Mouse (Mus musculus): ENCODE data around the gene Pde3a.

Gene Pde3a

DNA sequence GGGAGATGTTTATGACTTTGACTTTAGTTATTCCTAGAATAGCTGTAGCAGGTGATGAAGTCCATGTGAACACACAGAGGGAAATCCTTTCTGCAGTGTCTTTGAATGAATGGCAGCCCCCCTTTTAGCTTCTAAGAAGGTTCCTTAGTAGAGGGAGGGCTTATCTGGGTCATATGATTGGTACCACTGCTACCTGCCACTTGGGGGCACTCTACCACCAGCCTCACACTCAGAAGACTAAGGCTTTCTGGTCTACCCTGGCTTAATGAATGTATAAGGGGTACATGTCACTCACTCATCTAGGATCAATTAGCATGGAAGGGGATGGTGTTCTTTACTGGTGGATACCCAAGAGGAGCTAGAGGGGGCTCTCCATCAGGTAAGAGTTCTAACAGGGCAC, 250.4 kb downstream of the Pde3a start:
- DNase-seq (ENCODE audit: low spot score) = no peak

DNA sequence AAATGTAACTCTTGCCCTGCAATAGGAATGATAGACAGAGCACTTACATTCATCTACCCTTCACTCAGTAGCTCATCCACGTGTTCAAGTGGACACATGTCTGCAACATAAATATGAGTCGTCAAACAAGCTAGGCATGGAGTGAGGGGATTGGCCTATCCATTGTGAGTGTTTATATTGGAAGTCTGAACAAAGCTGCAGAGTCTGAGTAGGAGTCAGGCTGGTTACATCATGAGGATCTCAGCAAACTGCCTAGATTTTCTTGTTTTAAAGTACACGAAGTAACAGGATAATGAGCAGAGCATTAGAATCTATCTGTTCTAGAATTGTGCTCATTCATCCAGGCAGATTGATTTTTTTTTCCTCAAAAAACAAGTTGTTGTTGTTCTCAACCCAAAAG, 252.1 kb downstream of the Pde3a start:
- DNase-seq (ENCODE audit: low spot score) = no peak

DNA sequence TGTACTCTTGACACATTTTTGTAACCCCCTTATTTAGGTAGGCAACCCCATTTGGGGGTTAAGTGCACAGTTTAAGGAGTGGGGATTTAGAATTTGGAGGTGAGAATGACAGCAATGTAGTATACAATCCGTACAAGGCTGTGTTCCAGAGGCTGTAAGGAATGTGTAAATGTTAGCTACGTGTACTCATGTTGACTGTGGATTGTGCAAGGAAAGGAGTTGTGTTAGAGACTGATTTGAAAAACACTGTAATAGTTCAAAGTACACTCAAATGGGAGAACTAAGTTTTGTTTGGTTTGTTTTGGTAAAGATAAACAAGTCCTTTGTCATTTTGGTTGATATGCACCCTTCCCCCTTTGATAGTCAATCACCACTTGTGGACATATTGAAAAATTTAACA, 273.5 kb downstream of the Pde3a start:
- DNase-seq (ENCODE audit: low spot score) = no peak

DNA sequence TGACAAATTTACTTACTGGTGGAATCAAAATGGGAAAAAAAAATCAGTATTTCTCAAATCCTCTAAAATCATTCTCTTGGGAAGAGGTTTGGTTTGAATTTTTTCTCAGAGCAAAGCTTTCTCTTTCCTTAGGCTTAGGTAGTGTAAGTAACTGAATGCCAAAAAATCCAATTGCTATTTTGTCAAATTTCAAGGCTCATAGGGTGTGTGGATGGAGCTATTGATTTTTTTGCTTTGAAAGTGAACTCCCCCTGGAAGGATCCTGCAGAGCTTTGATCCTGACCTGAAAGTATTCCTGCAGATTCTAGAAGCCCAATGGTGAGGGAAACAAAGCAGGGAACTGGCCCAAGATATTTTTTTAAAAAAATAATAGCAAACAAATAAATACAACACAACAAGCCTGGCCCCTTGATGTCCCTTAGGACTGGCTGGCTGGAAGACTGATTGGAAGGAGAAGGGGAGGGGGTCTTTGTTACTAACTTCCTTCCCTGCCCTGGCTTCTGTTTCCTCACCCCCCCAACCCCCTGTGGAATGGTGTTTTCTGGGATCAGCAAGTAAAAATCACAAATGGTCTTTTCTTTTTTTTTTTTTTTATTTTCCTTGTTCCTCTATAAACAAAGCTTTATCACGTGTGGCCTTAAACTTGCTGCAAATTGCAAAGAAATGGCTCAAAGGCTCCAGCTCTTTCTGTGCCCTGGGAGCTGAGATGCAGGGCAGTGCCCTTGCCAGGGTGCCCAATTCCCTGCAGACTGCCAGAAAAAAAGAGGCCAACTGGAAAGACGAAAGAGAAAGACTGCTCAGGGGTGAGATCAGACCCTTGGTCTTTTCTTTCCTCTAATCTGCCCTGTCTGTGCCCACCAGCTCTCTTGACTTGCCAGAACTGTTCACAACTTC, 274.9 kb downstream of the Pde3a start, which contains the start of gene Slco1c1:
TSS of gene Slco1c1 (plus strand) at position 622 of the 894 bp plus-strand sequence.
- no peak for DNase-seq (ENCODE audit: low spot score)

DNA sequence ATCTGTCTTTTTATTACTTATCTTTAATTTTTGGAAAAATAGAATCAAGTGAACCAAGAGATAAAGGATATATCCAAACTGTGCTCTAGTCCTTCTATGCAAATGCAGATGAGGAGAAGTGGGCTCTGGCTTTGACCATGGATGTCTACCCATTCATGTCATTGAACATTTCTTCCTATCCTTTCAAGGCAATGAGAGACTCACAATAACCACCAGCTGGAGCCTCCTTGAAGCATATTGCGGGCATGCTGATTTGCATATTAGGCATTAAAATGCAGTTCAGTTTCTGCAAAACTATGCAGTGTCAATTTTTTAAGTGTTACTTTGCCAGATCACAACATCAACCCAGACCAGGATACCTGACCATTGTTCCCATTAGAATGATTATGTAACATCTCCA, 276.7 kb downstream of the Pde3a start:
- no peak for DNase-seq (ENCODE audit: low spot score)

DNA sequence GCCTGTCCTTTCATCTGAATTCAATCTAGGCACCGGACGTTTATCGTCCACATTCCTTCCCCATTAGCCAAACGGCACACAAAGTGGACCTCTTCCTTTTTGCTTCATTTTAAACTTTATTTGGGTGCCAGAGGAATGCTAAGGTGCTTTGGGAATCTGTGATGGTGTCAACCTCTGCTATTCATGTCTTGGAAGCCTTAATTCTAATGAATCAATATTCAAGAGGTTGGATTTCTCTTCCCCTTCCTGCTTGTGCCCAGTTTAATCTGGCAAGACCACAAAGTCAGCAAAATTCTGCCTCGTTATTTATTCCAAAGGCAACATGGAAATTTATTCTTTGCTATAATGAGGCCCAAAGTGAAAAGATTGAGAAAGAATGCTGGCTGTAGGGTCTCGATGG, 281.8 kb downstream of the Pde3a start:
- DNase-seq (ENCODE audit: low spot score) = no peak

DNA sequence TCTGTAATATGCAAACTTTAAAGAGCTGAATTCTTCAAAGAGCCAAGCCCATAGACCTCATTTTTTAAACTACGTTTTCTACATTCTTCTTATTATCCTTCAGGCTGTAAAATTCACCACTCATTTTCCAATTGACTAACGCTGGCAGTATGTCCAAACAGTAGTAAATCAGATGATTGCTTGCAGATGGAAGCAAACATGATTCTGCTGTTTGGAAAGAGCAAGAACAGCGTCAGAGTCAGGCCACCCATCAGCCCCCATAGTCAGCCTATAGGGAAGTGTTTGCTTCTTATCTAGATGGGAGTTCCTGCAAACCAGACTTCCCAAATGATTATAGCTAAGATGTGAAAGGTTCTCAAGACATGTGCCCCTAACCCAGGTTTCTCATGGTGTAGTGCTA, 288.2 kb downstream of the Pde3a start:
- DNase-seq (ENCODE audit: low spot score) = no peak

DNA sequence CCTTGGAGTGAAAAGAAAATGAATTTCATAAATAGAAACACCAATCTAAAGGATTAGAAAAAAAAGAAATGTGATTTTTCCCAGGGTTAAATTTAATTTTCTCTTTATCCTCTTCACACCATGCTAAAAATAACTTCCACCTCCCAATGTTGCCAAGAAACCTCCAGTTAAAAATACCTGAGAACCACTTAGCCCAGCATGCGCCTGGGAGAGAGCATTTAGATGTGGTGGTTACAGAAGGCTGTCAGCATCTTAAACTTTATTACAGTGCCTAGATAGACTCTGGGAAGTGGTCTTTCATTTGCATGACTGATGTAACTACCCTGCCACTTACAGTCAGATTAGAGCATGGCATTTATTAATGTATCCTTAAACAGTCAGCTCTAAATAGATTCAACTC, 292.1 kb downstream of the Pde3a start:
- DNase-seq (ENCODE audit: low spot score) = no peak

DNA sequence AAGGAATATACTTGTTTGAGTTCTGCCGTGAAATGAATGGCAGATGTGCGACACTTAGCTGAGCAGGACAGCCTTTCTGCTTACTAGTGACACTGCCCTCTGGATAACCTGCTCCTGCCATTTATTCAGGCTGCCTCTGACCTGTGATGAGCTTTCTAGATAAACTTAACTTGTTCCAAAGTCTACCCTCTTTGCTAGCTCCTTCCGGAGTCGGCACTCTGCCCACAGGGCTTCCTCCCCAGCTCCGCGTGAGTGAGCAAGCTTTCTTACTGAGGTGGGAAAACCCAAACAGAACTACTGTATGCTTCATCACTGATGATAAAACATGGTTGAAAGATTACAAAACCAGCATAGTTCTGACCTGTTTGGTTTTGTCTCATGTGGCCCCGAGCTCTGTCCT, 294.3 kb downstream of the Pde3a start:
- no peak for DNase-seq (ENCODE audit: low spot score)
